Mouse (Mus musculus): ENCODE results near the gene Gm28539.

GRCm38 (mm10) chr16:18927963-18928362 lies 91.6 kb downstream of the Gm28539 start:
- TF ChIP-seq ETS1 (IDR thresholded peaks at IDR 0.05; ENCODE audit: low read depth, low read length) (no peak), MAX (IDR thresholded peaks at IDR 0.05; ENCODE audit: low read length) (no peak), USF1 (IDR thresholded peaks at IDR 0.05; ENCODE audit: low read depth, low read length) (no peak), CTCF (IDR thresholded peaks at IDR 0.05 in 2 of 3, conservative IDR thresholded peaks at IDR 0.05 in 1 of 3; ENCODE audit: control insufficient read depth in 1 of 3, insufficient read depth in 1 of 3, low read depth in 2 of 3, low read length in 3 of 3, poor library complexity in 1 of 3, severe bottlenecking in 1 of 3) (no peak), CHD1 (IDR thresholded peaks at IDR 0.05; ENCODE audit: low read depth, low read length) (no peak), MAZ (IDR thresholded peaks at IDR 0.05; ENCODE audit: low read depth, low read length) (no peak), BHLHE40 (IDR thresholded peaks at IDR 0.05; ENCODE audit: borderline replicate concordance, low read depth, low read length) (no peak), USF2 (IDR thresholded peaks at IDR 0.05; ENCODE audit: borderline replicate concordance in 1 of 2, insufficient read depth in 1 of 2, low read depth in 1 of 2, low read length in 2 of 2) (no peak), GATA1 (IDR thresholded peaks at IDR 0.05; ENCODE audit: low read depth, low read length) (no peak), TAL1 (IDR thresholded peaks at IDR 0.05; ENCODE audit: low read length) (no peak), POLR2A (IDR thresholded peaks at IDR 0.05; ENCODE audit: control insufficient read depth in 1 of 2, insufficient read depth in 1 of 2, low read depth in 1 of 2, low read length in 2 of 2, poor library complexity in 1 of 2) (no peak), SIN3A (IDR thresholded peaks at IDR 0.05; ENCODE audit: low read length) (no peak), POLR2AphosphoS5 (IDR thresholded peaks at IDR 0.05; ENCODE audit: borderline replicate concordance, low read depth, low read length) (no peak), SMC3 (IDR thresholded peaks at IDR 0.05; ENCODE audit: low read depth, low read length) (no peak)
